Mouse (Mus musculus) NIH3T3 (cell line): Measurements from ENCODE around the gene Gbp2b.
"Not testable (repeated sequence)": the region's sequence is repeated elsewhere in the genome, so short reads cannot be mapped to it uniquely, and the experiment has no call there.

ENCODE experiments used
- DNase-seq: peaks from one replicate; pipeline ENCODE4 v3.0.0-alpha.2; 2012; ENCODE audit warnings: low read depth

The Gbp2b gene

DNA sequence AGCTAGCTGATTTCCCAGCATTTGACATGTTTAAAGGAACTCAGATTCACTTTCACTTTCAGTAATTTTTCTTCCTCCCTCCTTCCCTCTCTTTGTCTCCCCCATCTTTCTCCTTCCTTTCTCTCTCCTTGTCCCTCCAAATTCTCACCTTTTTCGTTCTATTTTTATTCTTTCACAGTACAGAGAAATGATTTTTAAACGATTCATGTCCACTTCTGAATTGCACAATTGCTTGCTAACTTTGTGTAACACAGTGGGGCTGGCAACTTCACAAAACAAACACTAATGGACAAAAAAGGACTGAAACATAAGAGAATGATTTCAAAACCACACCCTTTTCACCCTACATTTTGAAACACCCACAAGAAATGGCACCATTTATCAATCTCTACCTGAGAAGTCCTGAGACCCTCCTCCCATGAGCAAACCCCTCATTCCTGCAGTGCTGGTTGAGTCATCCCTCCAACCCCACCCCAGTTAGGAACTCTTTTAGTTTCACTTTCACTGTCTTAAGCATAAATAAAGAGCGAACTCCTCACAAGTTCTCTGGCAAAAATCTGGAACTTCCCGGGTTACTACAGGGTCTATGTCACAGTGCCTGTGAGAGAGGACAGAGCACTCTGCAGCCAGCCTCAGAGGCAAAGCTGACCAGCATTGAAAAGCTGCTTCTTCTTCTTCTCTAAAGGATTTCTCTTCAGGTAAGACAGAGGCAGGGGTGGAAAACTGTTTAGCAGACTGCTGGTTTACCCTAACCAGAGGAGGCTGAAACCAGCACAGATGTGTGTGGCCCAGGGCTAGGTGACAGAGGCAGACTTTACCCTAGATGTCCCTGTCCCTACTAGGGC is 25.7 kb downstream of the Gbp2b start, which contains the start of gene Gbp2:
Gene Gbp2 (plus strand): TSS at position 492 of the 845 bp plus-strand sequence.
- DNase-seq, result peak; percentile 90

DNA sequence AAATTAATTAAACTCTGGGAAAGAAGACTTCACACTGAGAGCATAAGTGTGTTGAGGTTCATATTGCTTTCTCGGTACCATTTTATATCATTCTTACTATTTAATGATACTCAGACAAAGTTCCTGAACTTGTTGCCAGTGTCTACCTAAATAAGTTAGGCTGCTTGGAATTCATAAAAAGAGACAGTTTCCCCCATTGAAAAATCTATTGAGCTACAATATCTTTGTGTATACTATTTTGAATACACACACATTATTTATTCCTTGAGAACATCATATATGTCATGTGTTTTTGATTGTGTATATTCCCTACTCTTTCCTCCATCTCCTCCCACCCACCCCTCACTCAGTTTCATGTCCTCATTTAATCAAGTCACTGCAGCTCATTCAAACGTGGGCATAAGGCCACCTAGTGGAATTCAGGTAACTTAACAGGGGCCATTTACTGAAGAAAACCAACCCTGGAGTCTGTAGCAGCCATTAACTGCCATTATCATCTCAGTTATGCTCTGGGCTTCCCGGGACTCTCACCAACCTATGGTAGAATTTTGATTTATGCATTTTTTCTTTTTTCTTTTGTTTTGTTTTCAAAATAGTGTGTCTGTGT is 26.4 kb downstream of the Gbp2b start:
- peak; percentile 78 for DNase-seq

DNA sequence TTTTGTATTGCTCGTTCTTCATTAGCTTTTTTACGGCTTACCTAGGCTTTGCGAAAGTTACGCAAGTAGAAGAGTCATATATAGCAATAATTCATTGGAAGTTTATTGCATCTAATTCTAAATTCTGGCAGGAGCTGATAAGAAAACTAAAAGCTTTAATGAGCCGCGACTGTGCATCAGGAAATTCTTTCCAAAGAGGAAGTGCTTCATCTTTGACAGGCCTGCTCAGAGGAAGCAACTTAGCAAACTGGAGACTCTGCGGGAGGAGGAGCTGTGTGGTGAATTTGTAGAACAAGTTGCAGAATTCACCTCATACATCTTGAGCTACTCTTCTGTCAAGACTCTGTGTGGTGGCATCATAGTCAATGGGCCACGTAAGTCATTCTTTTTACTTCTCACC is 35.7 kb downstream of the Gbp2b start:
- no peak for DNase-seq

DNA sequence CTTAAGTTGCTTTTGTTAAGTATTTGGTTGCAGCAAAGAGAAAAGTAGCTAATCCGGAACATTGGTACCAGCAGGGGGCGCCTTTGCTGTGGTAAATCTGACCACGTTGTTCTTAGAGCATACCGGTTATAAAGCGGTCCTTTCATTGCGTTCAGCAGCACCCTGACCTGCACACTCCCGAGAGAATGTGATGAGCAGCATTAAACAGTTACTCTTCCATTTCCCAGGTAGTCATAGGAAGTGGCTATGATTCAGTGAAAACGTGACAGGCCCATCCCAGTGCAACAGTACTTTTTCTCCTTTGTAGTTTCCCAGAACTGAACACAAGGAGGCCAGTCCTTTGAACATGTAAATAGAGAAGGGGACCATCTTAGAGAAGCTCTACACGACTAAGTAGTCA is 45.6 kb downstream of the Gbp2b start:
- DNase-seq, result peak; percentile 22

DNA sequence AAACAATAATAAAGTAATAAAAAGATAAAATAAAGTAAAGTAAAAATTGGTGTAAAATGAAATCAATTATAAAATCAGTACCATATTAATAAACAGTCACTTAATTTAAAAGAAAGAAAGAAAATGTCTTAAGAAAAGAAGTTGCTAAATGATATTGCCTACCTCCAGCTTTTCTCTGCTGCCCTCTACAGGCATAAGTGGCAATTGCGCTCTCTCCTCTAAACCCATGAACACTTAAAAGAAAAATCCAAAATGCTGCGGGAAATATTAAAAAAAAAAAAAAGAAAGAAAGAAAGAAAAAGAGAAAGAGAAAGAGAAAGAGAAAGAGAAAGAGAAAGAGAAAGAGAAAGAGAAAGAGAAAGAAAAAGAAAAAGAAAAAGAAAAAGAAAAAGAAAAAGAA is 51.3 kb downstream of the Gbp2b start:
- peak; percentile 91 for DNase-seq

DNA sequence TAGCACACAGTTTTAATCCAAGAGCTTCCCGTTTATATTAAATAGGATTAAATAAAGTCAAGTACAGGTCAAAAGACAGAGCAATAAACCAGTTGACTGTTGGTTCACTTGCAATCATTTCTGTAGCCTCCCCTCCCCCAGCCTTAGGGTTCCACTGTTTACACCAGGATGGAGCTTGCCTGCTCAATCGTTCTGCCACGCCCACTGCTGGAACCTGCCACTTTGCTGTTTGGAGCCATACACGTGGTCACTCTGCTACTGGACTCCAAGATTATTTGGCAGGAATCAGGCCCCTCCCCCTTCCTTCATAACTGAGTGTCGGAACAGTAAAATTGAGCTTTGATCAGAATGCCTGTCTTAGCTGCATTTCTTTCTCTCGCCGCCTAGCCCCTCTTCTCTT is 53.2 kb downstream of the Gbp2b start:
- not testable (repeated sequence) for DNase-seq

DNA sequence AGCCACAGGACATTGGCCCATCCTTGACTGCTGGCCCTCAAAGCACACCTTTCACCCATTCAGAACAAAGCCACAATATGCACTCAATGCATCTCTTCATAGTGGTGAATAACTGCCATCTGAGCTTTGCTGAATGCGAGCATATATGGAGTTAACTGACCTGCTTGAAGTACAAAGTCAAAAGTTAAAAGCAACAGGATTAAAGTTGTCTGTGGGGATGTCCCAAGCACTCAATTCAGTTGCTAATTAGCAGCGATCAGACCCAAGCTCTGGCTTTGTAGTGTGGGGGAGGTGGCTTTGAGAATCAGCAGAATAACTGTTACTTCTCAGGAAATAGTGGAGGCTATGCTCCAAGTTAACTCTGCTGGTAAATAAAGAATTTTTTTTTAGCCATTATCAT is 55.6 kb downstream of the Gbp2b start:
- DNase-seq, result no peak

DNA sequence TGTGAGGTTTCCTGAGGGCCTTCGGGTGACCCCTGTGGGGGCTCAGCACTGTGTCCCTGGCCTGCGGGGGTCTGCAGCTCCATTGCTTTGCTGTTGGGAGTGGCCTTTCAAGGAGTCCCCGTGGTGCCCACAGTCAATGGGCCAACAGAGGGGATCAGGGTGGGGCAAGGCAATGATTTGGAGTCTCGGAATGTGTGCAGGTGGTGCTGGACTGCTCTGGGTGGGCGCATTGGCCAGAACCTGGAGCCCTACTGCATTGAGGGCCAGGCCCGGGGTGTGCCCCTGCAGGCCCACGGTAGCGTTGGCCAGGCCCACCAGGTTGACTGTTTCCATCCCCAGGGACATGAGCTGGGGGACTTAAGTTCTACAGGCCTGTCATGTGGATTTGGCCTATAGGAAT is 70.1 kb downstream of the Gbp2b start:
- no peak for DNase-seq
